Mouse (Mus musculus) testis, adult 2 months (tissue): ENCODE data around the gene Mgat1.

Experiments used
- CTCF ChIP-seq: fragments of 200-500 bp; IDR thresholded peaks from 2 replicates; pipeline ENCODE4 v1.5.1; 2012; ENCODE audit warnings: low read depth, mild to moderate bottlenecking, inconsistent platforms, low read length, moderate library complexity; ENCODE audit not compliant: control insufficient read depth, insufficient read depth, insufficient replicate concordance
- POLR2A ChIP-seq: fragments of 200-500 bp; IDR thresholded peaks from 2 replicates; pipeline ENCODE4 v1.6.1; 2012; ENCODE audit warnings: low read depth, mild to moderate bottlenecking, inconsistent platforms, low read length, moderate library complexity; ENCODE audit not compliant: control insufficient read depth

- TF ChIP-seq POLR2A, result no peak
- TF ChIP-seq CTCF, result no peak
Measured at GRCm38 (mm10) chr11:49287251-49287650, 43.3 kb downstream of the Mgat1 start.
